23 mouse cellular contexts compared by ENCODE assay signal in genomic region chr2:4609433-4609832, GRCm38 (mm10).
"Had no signal": no experiment of that assay in that cellular context is flagged by ENCODE, and none has a peak within 500 bp of the region (broad histone marks: within the 10 kb centered on the region; RNA-seq: fewer than 3 reads in every experiment).

No protein-coding gene starts in this region.

- H3K27ac ChIP-seq: intestine, embryonic 15.5 days; limb, embryonic 12.5 days; limb, embryonic 15.5 days; lung, embryonic 15.5 days; midbrain, embryonic 10.5 days; midbrain, embryonic 13.5 days; stomach, embryonic 15.5 days had no signal

- H3K27me3 ChIP-seq: intestine, embryonic 15.5 days; limb, embryonic 12.5 days; limb, embryonic 15.5 days; lung, embryonic 15.5 days; megakaryocyte, embryonic 14.5 days; midbrain, embryonic 13.5 days; neural tube, embryonic 13.5 days; stomach, embryonic 15.5 days had no signal

- H3K4me3 ChIP-seq: intestine, embryonic 15.5 days; limb, embryonic 12.5 days; limb, embryonic 15.5 days; lung, embryonic 15.5 days; megakaryocyte, embryonic 14.5 days; midbrain, embryonic 10.5 days; midbrain, embryonic 13.5 days; myocyte; neural tube, embryonic 13.5 days; stomach, embryonic 15.5 days had no signal

- H3K4me1 ChIP-seq: intestine, embryonic 15.5 days; lung, embryonic 15.5 days; midbrain, embryonic 10.5 days; midbrain, embryonic 13.5 days; stomach, embryonic 15.5 days had no signal

- H3K9ac ChIP-seq: intestine, embryonic 15.5 days; limb, embryonic 12.5 days; limb, embryonic 15.5 days; lung, embryonic 15.5 days; midbrain, embryonic 13.5 days; neural tube, embryonic 13.5 days; stomach, embryonic 15.5 days had no signal

- H3K9me3 ChIP-seq: intestine, embryonic 15.5 days; limb, embryonic 12.5 days; limb, embryonic 15.5 days; lung, embryonic 15.5 days; megakaryocyte, embryonic 14.5 days; midbrain, embryonic 10.5 days; midbrain, embryonic 13.5 days; neural tube, embryonic 13.5 days; stomach, embryonic 15.5 days had no signal

- H3K4me2 ChIP-seq: intestine, embryonic 15.5 days; limb, embryonic 12.5 days; limb, embryonic 15.5 days; lung, embryonic 15.5 days; midbrain, embryonic 13.5 days; neural tube, embryonic 13.5 days; stomach, embryonic 15.5 days had no signal

- DNase-seq: kidney, adult 18-20 months; kidney, adult 9 months; kidney, postnatal 14 days; kidney, postnatal 4 days; left cerebral cortex, postnatal 4 days; lung, adult 18-20 months; lung, postnatal 10 days; lung, postnatal 36 days; retina, postnatal 1 day; right cerebral cortex, postnatal 25 days; spleen, adult 18-20 months; thymus, postnatal 25 days had no signal

- ATAC-seq: intestine, embryonic 15.5 days; midbrain, embryonic 13.5 days; midbrain, embryonic 16.5 days had no signal
